In genomic region chr5:112298226-112298988, GRCm38 (mm10) we compare ENCODE assay signal across 8 mouse cellular contexts. TPM values are rescaled to one million over a fixed set of nuclear protein-coding genes. Genes with fewer than 3 reads are reported as not detected.
DNase-seq lines count a peak whose midpoint lies in the region; ATAC-seq and TF ChIP-seq lines count a peak whose summit lies in the region.

No protein-coding gene starts in this region.

- H3K27me3 ChIP-seq in cerebellum, adult 2 months (ENCODE audit: control insufficient read depth, insufficient read depth, low read length): no peaks in the 10 kb centered on the region
- no peaks in the 10 kb centered on the region for H3K27me3 ChIP-seq in embryonic facial prominence, embryonic 15.5 days
- no peaks in the 10 kb centered on the region for H3K27me3 ChIP-seq in kidney, adult 2 months (replicated peaks; ENCODE audit: control insufficient read depth, insufficient read depth, low read length)
- H3K27me3 ChIP-seq in hindbrain, embryonic 12.5 days: no peaks in the 10 kb centered on the region

- no peak overlapping the region for H3K4me3 ChIP-seq in cerebellum, adult 2 months (replicated peaks; ENCODE audit: insufficient read depth, low read depth, low read length)
- no peak overlapping the region for H3K4me3 ChIP-seq in embryonic facial prominence, embryonic 15.5 days (replicated peaks)
- no peak overlapping the region for H3K4me3 ChIP-seq in kidney, adult 2 months (ENCODE audit: insufficient read depth, low read depth, low read length)
- no peak overlapping the region for H3K4me3 ChIP-seq in macrophage (ENCODE audit: inconsistent target)
- H3K4me3 ChIP-seq in hindbrain, embryonic 12.5 days: no peak overlapping the region

- H3K4me1 ChIP-seq in cerebellum, adult 2 months (ENCODE audit: control insufficient read depth, insufficient read depth, low read length): peaks cover 20% of the 10 kb centered on the region
- H3K4me1 ChIP-seq in embryonic facial prominence, embryonic 15.5 days: peaks cover 19% of the 10 kb centered on the region
- peaks cover 14% of the 10 kb centered on the region for H3K4me1 ChIP-seq in kidney, adult 2 months (ENCODE audit: control insufficient read depth, insufficient read depth, low read length)
- H3K4me1 ChIP-seq in hindbrain, embryonic 12.5 days: peaks cover 27% of the 10 kb centered on the region

- no peaks in the 10 kb centered on the region for H3K9me3 ChIP-seq in embryonic facial prominence, embryonic 15.5 days (replicated peaks)
- H3K9me3 ChIP-seq in hindbrain, embryonic 12.5 days (replicated peaks): no peaks in the 10 kb centered on the region

- 82% methylated on average over 12 of the region's 12 CpGs for WGBS in cerebellum, adult 2 months
- 84% methylated on average over 12 of the region's 12 CpGs for WGBS in embryonic facial prominence, embryonic 15.5 days
- 73% methylated on average over 12 of the region's 12 CpGs for WGBS in kidney, adult 2 months
- 20% methylated on average over 12 of the region's 12 CpGs for WGBS in macrophage (ENCODE audit: missing documents)
- 90% methylated on average over 12 of the region's 12 CpGs for WGBS in hindbrain, embryonic 12.5 days

- peaks cover 100% of the 10 kb centered on the region for H3K79me2 ChIP-seq in macrophage (ENCODE audit: inconsistent target)

- H3K4me2 ChIP-seq in embryonic facial prominence, embryonic 15.5 days (replicated peaks): no peak overlapping the region
- no peak overlapping the region for H3K4me2 ChIP-seq in hindbrain, embryonic 12.5 days (replicated peaks)

- TF ChIP-seq POLR2A in cerebellum, adult 2 months (IDR thresholded peaks at IDR 0.05; ENCODE audit: borderline replicate concordance, insufficient read depth, low read length): no peak
- no peak for TF ChIP-seq POLR2A in kidney, adult 2 months (IDR thresholded peaks at IDR 0.05; ENCODE audit: low read depth, low read length)

- no peak for TF ChIP-seq CTCF in cerebellum, adult 2 months (IDR thresholded peaks at IDR 0.05; ENCODE audit: borderline replicate concordance, insufficient read depth, low read depth, low read length)
- no peak for TF ChIP-seq CTCF in kidney, adult 2 months (conservative IDR thresholded peaks at IDR 0.05; ENCODE audit: insufficient read depth, insufficient read length, low read depth, low read length)

- H3K36me3 ChIP-seq in embryonic facial prominence, embryonic 15.5 days: no peaks in the 10 kb centered on the region
- no peaks in the 10 kb centered on the region for H3K36me3 ChIP-seq in kidney, adult 2 months (ENCODE audit: control insufficient read depth, insufficient read depth, low read length)
- peaks cover 13% of the 10 kb centered on the region; the same call in 1 of the 2 replicates for H3K36me3 ChIP-seq in macrophage (ENCODE audit: inconsistent target)
- no peaks in the 10 kb centered on the region for H3K36me3 ChIP-seq in hindbrain, embryonic 12.5 days

- no peak overlapping the region for H3K9ac ChIP-seq in embryonic facial prominence, embryonic 15.5 days
- no peak overlapping the region for H3K9ac ChIP-seq in hindbrain, embryonic 12.5 days

- no peak overlapping the region for H3K27ac ChIP-seq in cerebellum, adult 2 months (ENCODE audit: insufficient read depth, low read length)
- no peak overlapping the region; the same call in 1 of the 2 replicates for H3K27ac ChIP-seq in embryonic facial prominence, embryonic 15.5 days (replicated peaks)
- H3K27ac ChIP-seq in kidney, adult 2 months (ENCODE audit: insufficient read depth, low read depth, low read length): peak overlapping the region; percentile 42
- H3K27ac ChIP-seq in macrophage: peak overlapping the region; percentile 88
- no peak overlapping the region for H3K27ac ChIP-seq in hindbrain, embryonic 12.5 days

- ATAC-seq in cerebellum, adult (ENCODE audit: insufficient number of reproducible peaks, low FRiP score, low TSS enrichment): peak; percentile 38; the same call in 1 of the 2 replicates
- peak; percentile 50; the same call in 1 of the 2 replicates for ATAC-seq in embryonic facial prominence, embryonic 15.5 days (ENCODE audit: insufficient number of reproducible peaks, low FRiP score, low TSS enrichment, low read depth)
- no peak for ATAC-seq in hindbrain, embryonic 12.5 days (ENCODE audit: low FRiP score)

- DNase-seq in cerebellum, adult 2 months: no peak
- peak; percentile 84 for DNase-seq in kidney, adult 2 months
- no peak for DNase-seq in right cerebral cortex, postnatal 4 days
- no peak for DNase-seq in c-Kit-positive CD71-positive TER-119-positive erythroid progenitor cells, embryonic 14.5 days (ENCODE audit: low spot score)

RNA-seq across cellular contexts. Expression of gene Tpst2, which starts 21.9 kb away (rescaled TPM):
- polyA plus RNA-seq in cerebellum, adult 2 months (2012; rRNA removed): 30.3 and 35.2 TPM in 2 replicates
- polyA plus RNA-seq in embryonic facial prominence, embryonic 15.5 days (2015; fragmentation: Nextera tagmentation; extraction: Ambion mirVana): 51.0 and 52.0 TPM in 2 replicates
- polyA plus RNA-seq in kidney, adult 2 months (2012; rRNA removed): 37.6 and 42.0 TPM in 2 replicates
- total RNA-seq in macrophage (2018; cell fraction: chromatin; rRNA removed): 10 to 100 TPM; 21.9 to 89.9 (median 52.8) TPM
- total RNA-seq in macrophage (2018; cell fraction: cytosol; rRNA removed): 10 to 100 TPM; 35.5 to 61.8 (median 45.7) TPM
- total RNA-seq in macrophage (2018; cell fraction: nucleus; rRNA removed): 10 to 100 TPM; 38.0 to 87.9 (median 57.7) TPM
- polyA plus RNA-seq in macrophage (2018): 51.3 to 89.5 TPM (median 52.2 TPM) in 3 replicates
- polyA plus RNA-seq in hindbrain, embryonic 12.5 days (2016; fragmentation: Nextera tagmentation; extraction: Ambion mirVana): 31.7 and 35.4 TPM in 2 replicates

RNA-seq across cellular contexts. Expression of gene Tfip11, which starts 27.8 kb away (rescaled TPM):
- 48.2 and 50.8 TPM in 2 replicates for polyA plus RNA-seq in cerebellum, adult 2 months (2012; rRNA removed)
- 30.5 and 31.1 TPM in 2 replicates for polyA plus RNA-seq in embryonic facial prominence, embryonic 15.5 days (2015; fragmentation: Nextera tagmentation; extraction: Ambion mirVana)
- polyA plus RNA-seq in kidney, adult 2 months (2012; rRNA removed): 26.7 and 29.1 TPM in 2 replicates
- total RNA-seq in macrophage (2018; cell fraction: chromatin; rRNA removed): 10 to 100 TPM; 13.5 to 42.1 (median 30.7) TPM
- total RNA-seq in macrophage (2018; cell fraction: cytosol; rRNA removed): 10 to 100 TPM; 21.8 to 37.9 (median 29.9) TPM
- total RNA-seq in macrophage (2018; cell fraction: nucleus; rRNA removed): 10 to 100 TPM; 18.5 to 36.7 (median 29.0) TPM
- 27.6 to 29.7 TPM (median 28.0 TPM) in 3 replicates for polyA plus RNA-seq in macrophage (2018)
- polyA plus RNA-seq in hindbrain, embryonic 12.5 days (2016; fragmentation: Nextera tagmentation; extraction: Ambion mirVana): 38.1 TPM in 2 replicates

RNA-seq across cellular contexts. Expression of gene Crybb1, which starts 42.8 kb away (rescaled TPM):
- 1.3 and 1.9 TPM in 2 replicates for polyA plus RNA-seq in cerebellum, adult 2 months (2012; rRNA removed)
- polyA plus RNA-seq in embryonic facial prominence, embryonic 15.5 days (2015; fragmentation: Nextera tagmentation; extraction: Ambion mirVana): 6.8 and 7.7 TPM in 2 replicates
- 0.14 TPM in 1 of 2 replicates, not detected in the other for polyA plus RNA-seq in kidney, adult 2 months (2012; rRNA removed)
- 1 to 10 TPM in 1 of 26 experiments, not detected in 25; 1.2 TPM for total RNA-seq in macrophage (2018; cell fraction: chromatin; rRNA removed)
- total RNA-seq in macrophage (2018; cell fraction: cytosol; rRNA removed): 1 to 10 TPM in 2 of 26 experiments, under 1 TPM in 17, not detected in 7; 0.17 to 1.1 (median 0.39) TPM
- total RNA-seq in macrophage (2018; cell fraction: nucleus; rRNA removed): 1 to 10 TPM in 1 of 26 experiments, under 1 TPM in 1, not detected in 24; 0.68 to 1.1 TPM
- not detected in 3 replicates for polyA plus RNA-seq in macrophage (2018)
- 2.0 and 2.3 TPM in 2 replicates for polyA plus RNA-seq in hindbrain, embryonic 12.5 days (2016; fragmentation: Nextera tagmentation; extraction: Ambion mirVana)

RNA-seq across cellular contexts. Expression of gene Srrd, which starts 44.4 kb away (rescaled TPM):
- 56.6 and 61.3 TPM in 2 replicates for polyA plus RNA-seq in cerebellum, adult 2 months (2012; rRNA removed)
- 35.3 and 46.6 TPM in 2 replicates for polyA plus RNA-seq in embryonic facial prominence, embryonic 15.5 days (2015; fragmentation: Nextera tagmentation; extraction: Ambion mirVana)
- polyA plus RNA-seq in kidney, adult 2 months (2012; rRNA removed): 31.2 and 39.3 TPM in 2 replicates
- total RNA-seq in macrophage (2018; cell fraction: chromatin; rRNA removed): 10 to 100 TPM in 25 of 26 experiments, 1 to 10 TPM in 1; 6.4 to 59.0 (median 34.5) TPM
- total RNA-seq in macrophage (2018; cell fraction: cytosol; rRNA removed): 10 to 100 TPM in 23 of 26 experiments, 1 to 10 TPM in 3; 8.8 to 23.6 (median 16.0) TPM
- total RNA-seq in macrophage (2018; cell fraction: nucleus; rRNA removed): 10 to 100 TPM; 13.0 to 55.0 (median 32.4) TPM
- polyA plus RNA-seq in macrophage (2018): 10.4 to 27.3 TPM (median 21.2 TPM) in 3 replicates
- polyA plus RNA-seq in hindbrain, embryonic 12.5 days (2016; fragmentation: Nextera tagmentation; extraction: Ambion mirVana): 46.9 and 47.6 TPM in 2 replicates

RNA-seq across cellular contexts. Expression of gene Hps4, which starts 44.5 kb away (rescaled TPM):
- polyA plus RNA-seq in cerebellum, adult 2 months (2012; rRNA removed): 47.4 and 54.5 TPM in 2 replicates
- 37.6 and 37.7 TPM in 2 replicates for polyA plus RNA-seq in embryonic facial prominence, embryonic 15.5 days (2015; fragmentation: Nextera tagmentation; extraction: Ambion mirVana)
- 43.5 and 54.3 TPM in 2 replicates for polyA plus RNA-seq in kidney, adult 2 months (2012; rRNA removed)
- 10 to 100 TPM; 26.2 to 98.8 (median 59.1) TPM for total RNA-seq in macrophage (2018; cell fraction: chromatin; rRNA removed)
- total RNA-seq in macrophage (2018; cell fraction: cytosol; rRNA removed): 10 to 100 TPM in 25 of 26 experiments, 1 to 10 TPM in 1; 9.4 to 26.5 (median 18.0) TPM
- total RNA-seq in macrophage (2018; cell fraction: nucleus; rRNA removed): 10 to 100 TPM; 23.9 to 70.8 (median 43.8) TPM
- 10.1 to 18.2 TPM (median 17.9 TPM) in 3 replicates for polyA plus RNA-seq in macrophage (2018)
- 35.4 and 37.1 TPM in 2 replicates for polyA plus RNA-seq in hindbrain, embryonic 12.5 days (2016; fragmentation: Nextera tagmentation; extraction: Ambion mirVana)

Comparison
In these comparisons a context has a peak if more than half of its experiments do, and no peak if none do; other contexts are left out.
1. H3K27ac ChIP-seq: peak in kidney, adult 2 months (single experiment) and macrophage (single experiment); none in cerebellum, adult 2 months (single experiment), embryonic facial prominence, embryonic 15.5 days (single experiment) and hindbrain, embryonic 12.5 days (single experiment).